Mouse (Mus musculus): ENCODE results near the gene Ceacam1.
"Not testable (repeated sequence)": the region's sequence is repeated elsewhere in the genome, so short reads cannot be mapped to it uniquely, and the experiment has no call there.

Gene Ceacam1

GRCm38 (mm10) chr7:25440816-25441153, 36.6 kb downstream of the Ceacam1 start:
- DNase-seq (ENCODE audit: inconsistent age in 2 of 2, low spot score in 1 of 2), result no peak

- no peak for DNase-seq (ENCODE audit: inconsistent age in 2 of 2, low spot score in 1 of 2)
Observed at GRCm38 (mm10) chr7:25439978-25440815, 37.2 kb downstream of the Ceacam1 start.

GRCm38 (mm10) chr7:25439124-25439822, 38.1 kb downstream of the Ceacam1 start:
- no peak for DNase-seq (ENCODE audit: inconsistent age in 2 of 2, low spot score in 1 of 2)

- DNase-seq (ENCODE audit: inconsistent age in 2 of 2, low spot score in 1 of 2), result no peak
Observed at GRCm38 (mm10) chr7:25436704-25437103, 40.7 kb downstream of the Ceacam1 start.

GRCm38 (mm10) chr7:25436226-25436625, 41.2 kb downstream of the Ceacam1 start:
- DNase-seq (ENCODE audit: inconsistent age in 2 of 2, low spot score in 1 of 2), result peak in 1 of 2 experiments; percentile 57

GRCm38 (mm10) chr7:25435546-25435851, 41.9 kb downstream of the Ceacam1 start:
- no peak for DNase-seq (ENCODE audit: inconsistent age in 2 of 2, low spot score in 1 of 2)

- no peak for DNase-seq (ENCODE audit: inconsistent age in 2 of 2, low spot score in 1 of 2)
Observed at GRCm38 (mm10) chr7:25434654-25435545, 42.5 kb downstream of the Ceacam1 start.

- DNase-seq (ENCODE audit: inconsistent age in 2 of 2, low spot score in 1 of 2), result no peak
Observed at GRCm38 (mm10) chr7:25433781-25434560, 43.4 kb downstream of the Ceacam1 start.

GRCm38 (mm10) chr7:25433007-25433541, 44.3 kb downstream of the Ceacam1 start:
- DNase-seq (ENCODE audit: inconsistent age in 2 of 2, low spot score in 1 of 2), result no peak

- no peak for DNase-seq (ENCODE audit: inconsistent age in 2 of 2, low spot score in 1 of 2)
Observed at GRCm38 (mm10) chr7:25432381-25432780, 45.0 kb downstream of the Ceacam1 start.

- DNase-seq (ENCODE audit: inconsistent age in 2 of 2, low spot score in 1 of 2), result peak in 1 of 2 experiments; percentile 53
Observed at GRCm38 (mm10) chr7:25429886-25430784, 47.3 kb downstream of the Ceacam1 start.

GRCm38 (mm10) chr7:25428321-25428720, 49.1 kb downstream of the Ceacam1 start:
- DNase-seq (ENCODE audit: inconsistent age in 2 of 2, low spot score in 1 of 2), result no peak

- no peak for DNase-seq (ENCODE audit: inconsistent age in 2 of 2, low spot score in 1 of 2)
Observed at GRCm38 (mm10) chr7:25427144-25427543, 50.3 kb downstream of the Ceacam1 start.

GRCm38 (mm10) chr7:25426380-25426779, 51.0 kb downstream of the Ceacam1 start:
- not testable (repeated sequence) for DNase-seq (ENCODE audit: inconsistent age in 2 of 2, low spot score in 1 of 2)

- peak; percentile 71 to 95 for DNase-seq (ENCODE audit: inconsistent age in 2 of 2, low spot score in 1 of 2)
Observed at GRCm38 (mm10) chr7:25424429-25424828, 53.0 kb downstream of the Ceacam1 start.

- DNase-seq (ENCODE audit: inconsistent age in 2 of 2, low spot score in 1 of 2), result no peak
Observed at GRCm38 (mm10) chr7:25422286-25422841, 55.0 kb downstream of the Ceacam1 start.

GRCm38 (mm10) chr7:25419943-25420342, 57.5 kb downstream of the Ceacam1 start:
- DNase-seq (ENCODE audit: inconsistent age in 2 of 2, low spot score in 1 of 2), result no peak

- no peak for DNase-seq (ENCODE audit: inconsistent age in 2 of 2, low spot score in 1 of 2)
Observed at GRCm38 (mm10) chr7:25419536-25419935, 57.9 kb downstream of the Ceacam1 start.

GRCm38 (mm10) chr7:25417597-25417996, 59.8 kb downstream of the Ceacam1 start:
- peak in 1 of 2 experiments; percentile 70 for DNase-seq (ENCODE audit: inconsistent age in 2 of 2, low spot score in 1 of 2)

Measured in adrenal gland, adult (tissue).